Mouse (Mus musculus): Measurements from ENCODE around the gene Nav3. TPM values are rescaled to one million over a fixed set of nuclear protein-coding genes. Genes with fewer than 3 reads are reported as not detected.

Gene Nav3
- total and polyA plus RNA-seq, 3 experiments: not detected

DNA sequence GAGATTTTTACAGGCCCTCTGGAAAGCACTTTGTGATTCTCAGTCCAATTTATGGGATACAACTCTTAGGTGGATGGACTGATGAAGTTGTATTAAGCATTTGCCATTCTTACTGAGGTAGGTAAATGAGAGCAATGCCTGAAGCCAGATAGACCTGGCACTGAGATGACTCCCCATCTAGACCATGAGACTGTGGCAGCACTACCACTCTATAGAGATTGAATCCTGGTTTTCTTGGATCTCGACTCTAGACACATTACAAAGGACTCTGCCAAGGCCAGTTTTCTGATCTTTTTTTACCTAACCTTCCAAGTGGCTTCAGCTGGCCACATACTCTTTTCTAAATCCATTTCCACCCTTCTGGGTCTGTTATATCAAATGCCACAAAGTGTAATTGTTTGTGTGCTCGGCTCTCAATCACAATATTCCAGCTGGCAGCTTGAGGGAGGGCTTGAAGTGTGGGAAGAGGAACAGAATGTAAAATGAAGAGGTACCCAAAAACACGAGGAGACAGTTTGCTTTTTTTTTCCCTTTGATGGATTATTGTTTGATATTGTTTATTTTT is 756.2 kb downstream of the Nav3 start:
- Histone ChIP-seq H3K9ac (ENCODE audit: control insufficient read depth, low read depth, low read length, poor library complexity, severe bottlenecking) (no peak overlapping the region), H3K79me2 (ENCODE audit: control insufficient read depth, insufficient read depth, low read length, poor library complexity) (no peaks in the 10 kb centered on the region), H3K27ac (ENCODE audit: control insufficient read depth, low read depth, low read length) (no peak overlapping the region), H3K9me3 (replicated peaks; ENCODE audit: insufficient read depth, low read length) (no peaks in the 10 kb centered on the region), H3K4me3 (ENCODE audit: control insufficient read depth in 1 of 2, insufficient read depth in 1 of 2, low read depth in 2 of 2, low read length in 2 of 2) (no peak overlapping the region), H3K36me3 (ENCODE audit: control insufficient read depth in 1 of 2, insufficient read depth in 2 of 2, low read length in 2 of 2) (no peaks in the 10 kb centered on the region), H3K4me1 (ENCODE audit: control insufficient read depth in 1 of 2, insufficient read depth in 2 of 2, low read length in 2 of 2) (no peaks in the 10 kb centered on the region), H3K27me3 (ENCODE audit: control insufficient read depth in 1 of 2, insufficient read depth in 2 of 2, low read length in 2 of 2) (no peaks in the 10 kb centered on the region)
- no peak for DNase-seq (ENCODE audit: low read depth, low spot score)
- TF ChIP-seq MAFK (IDR thresholded peaks at IDR 0.05; ENCODE audit: borderline replicate concordance, low read depth, low read length): no peak
- no peak for TF ChIP-seq MAZ (IDR thresholded peaks at IDR 0.05; ENCODE audit: low read depth, low read length)
- TF ChIP-seq ETS1 (IDR thresholded peaks at IDR 0.05; ENCODE audit: low read depth, low read length): no peak
- TF ChIP-seq E2F4 (IDR thresholded peaks at IDR 0.05; ENCODE audit: borderline replicate concordance, low read depth, low read length): no peak
- no peak for TF ChIP-seq TCF12 (IDR thresholded peaks at IDR 0.05; ENCODE audit: low read depth, low read length)
- TF ChIP-seq ZMIZ1 (IDR thresholded peaks at IDR 0.05; ENCODE audit: low read depth, low read length): no peak
- no peak for TF ChIP-seq ZNF384 (IDR thresholded peaks at IDR 0.05; ENCODE audit: low read depth, low read length)
- TF ChIP-seq MYC (IDR thresholded peaks at IDR 0.05; ENCODE audit: low read depth, low read length): no peak
- no peak for TF ChIP-seq SMC3 (IDR thresholded peaks at IDR 0.05; ENCODE audit: low read depth, low read length)
- no peak for TF ChIP-seq TBP (IDR thresholded peaks at IDR 0.05; ENCODE audit: low read depth, low read length)
- TF ChIP-seq USF2 (IDR thresholded peaks at IDR 0.05; ENCODE audit: borderline replicate concordance in 1 of 2, insufficient read depth in 1 of 2, low read depth in 1 of 2, low read length in 2 of 2): no peak
- TF ChIP-seq MYB (IDR thresholded peaks at IDR 0.05; ENCODE audit: low read depth, low read length): no peak
- no peak for TF ChIP-seq JUND (IDR thresholded peaks at IDR 0.05; ENCODE audit: low read depth, low read length)
- no peak for TF ChIP-seq HCFC1 (IDR thresholded peaks at IDR 0.05; ENCODE audit: low read depth, low read length)
- TF ChIP-seq EP300 (IDR thresholded peaks at IDR 0.05; ENCODE audit: low read depth in 1 of 2, low read length in 2 of 2): no peak
- TF ChIP-seq RAD21 (IDR thresholded peaks at IDR 0.05; ENCODE audit: low read depth, low read length): no peak

DNA sequence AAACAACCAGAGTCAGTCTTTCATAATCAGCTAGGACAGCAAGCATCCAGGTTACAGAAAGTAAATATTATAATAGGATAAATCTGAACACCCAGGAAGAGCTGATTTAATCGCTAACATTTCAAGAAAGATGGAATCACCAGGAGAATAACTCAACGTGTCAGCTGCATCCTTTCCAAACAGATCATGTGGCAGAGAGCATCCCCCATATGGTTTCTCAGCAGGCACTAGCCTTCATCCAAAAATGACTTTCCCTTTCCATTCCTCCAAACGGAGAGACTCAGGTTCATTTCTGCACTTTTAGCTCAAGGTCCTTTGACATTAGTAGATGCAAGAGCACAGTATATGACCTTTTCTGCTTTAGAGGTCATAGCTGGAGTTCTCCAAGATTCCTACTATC is 765.4 kb downstream of the Nav3 start:
- Histone ChIP-seq H3K9me3 (replicated peaks; ENCODE audit: insufficient read depth, low read length) (no peaks in the 10 kb centered on the region), H3K27ac (ENCODE audit: control insufficient read depth, low read depth, low read length) (no peak overlapping the region), H3K9ac (ENCODE audit: control insufficient read depth, low read depth, low read length, poor library complexity, severe bottlenecking) (no peak overlapping the region), H3K4me3 (ENCODE audit: control insufficient read depth in 1 of 2, insufficient read depth in 1 of 2, low read depth in 2 of 2, low read length in 2 of 2) (no peak overlapping the region), H3K27me3 (ENCODE audit: control insufficient read depth in 1 of 2, insufficient read depth in 2 of 2, low read length in 2 of 2) (no peaks in the 10 kb centered on the region), H3K36me3 (ENCODE audit: control insufficient read depth in 1 of 2, insufficient read depth in 2 of 2, low read length in 2 of 2) (no peaks in the 10 kb centered on the region), H3K4me1 (ENCODE audit: control insufficient read depth in 1 of 2, insufficient read depth in 2 of 2, low read length in 2 of 2) (no peaks in the 10 kb centered on the region), H3K79me2 (ENCODE audit: control insufficient read depth, insufficient read depth, low read length, poor library complexity) (no peaks in the 10 kb centered on the region)
- no peak for TF ChIP-seq NRF1 (IDR thresholded peaks at IDR 0.05; ENCODE audit: insufficient read depth, low read depth, low read length, poor library complexity, severe bottlenecking)
- TF ChIP-seq MXI1 (IDR thresholded peaks at IDR 0.05; ENCODE audit: low read depth, low read length): no peak
- no peak for TF ChIP-seq TAL1 (IDR thresholded peaks at IDR 0.05; ENCODE audit: low read length)
- no peak for TF ChIP-seq UBTF (IDR thresholded peaks at IDR 0.05; ENCODE audit: borderline replicate concordance, insufficient read depth, low read depth, low read length)
- no peak for TF ChIP-seq ZMIZ1 (IDR thresholded peaks at IDR 0.05; ENCODE audit: low read depth, low read length)
- no peak for TF ChIP-seq SIN3A (IDR thresholded peaks at IDR 0.05; ENCODE audit: low read length)
- TF ChIP-seq MEF2A (IDR thresholded peaks at IDR 0.05; ENCODE audit: extremely low read depth, insufficient replicate concordance, low read depth, low read length, poor library complexity, severe bottlenecking): no peak
- no peak for TF ChIP-seq ZC3H11A (IDR thresholded peaks at IDR 0.05; ENCODE audit: low read depth, low read length)
- no peak for TF ChIP-seq SMC3 (IDR thresholded peaks at IDR 0.05; ENCODE audit: low read depth, low read length)
- no peak for TF ChIP-seq MAX (IDR thresholded peaks at IDR 0.05; ENCODE audit: low read length)
- no peak for TF ChIP-seq USF1 (IDR thresholded peaks at IDR 0.05; ENCODE audit: low read depth, low read length)
- TF ChIP-seq CHD1 (IDR thresholded peaks at IDR 0.05; ENCODE audit: low read depth, low read length): no peak
- no peak for TF ChIP-seq GABPA (IDR thresholded peaks at IDR 0.05; ENCODE audit: low read depth, low read length)
- no peak for TF ChIP-seq E2F4 (IDR thresholded peaks at IDR 0.05; ENCODE audit: borderline replicate concordance, low read depth, low read length)
- no peak for TF ChIP-seq POLR2A (IDR thresholded peaks at IDR 0.05; ENCODE audit: control insufficient read depth in 1 of 2, insufficient read depth in 1 of 2, low read depth in 1 of 2, low read length in 2 of 2, poor library complexity in 1 of 2)
- no peak for DNase-seq (ENCODE audit: low read depth, low spot score)

Data from MEL (cell line).